Mouse (Mus musculus): ENCODE results near the gene Spryd3. TPM values are rescaled to one million over a fixed set of nuclear protein-coding genes. Genes with fewer than 3 reads are reported as not detected.

Spryd3 gene
- total and polyA plus RNA-seq, 3 experiments, result 29.3 to 35.4 TPM; not detected in 1

- Histone ChIP-seq H3K79me2 (ENCODE audit: control insufficient read depth, insufficient read depth, low read length, poor library complexity) (no peaks in the 10 kb centered on the region), H3K4me3 (ENCODE audit: control insufficient read depth in 1 of 2, insufficient read depth in 1 of 2, low read depth in 2 of 2, low read length in 2 of 2) (no peak overlapping the region), H3K4me1 (ENCODE audit: control insufficient read depth in 1 of 2, insufficient read depth in 2 of 2, low read length in 2 of 2) (no peaks in the 10 kb centered on the region), H3K36me3 (ENCODE audit: control insufficient read depth in 1 of 2, insufficient read depth in 2 of 2, low read length in 2 of 2) (peaks cover 0 to 3% of the 10 kb centered on the region in 2 experiments; a peak in 2 of 4 replicates), H3K9ac (ENCODE audit: control insufficient read depth, low read depth, low read length, poor library complexity, severe bottlenecking) (no peak overlapping the region), H3K9me3 (replicated peaks; ENCODE audit: insufficient read depth, low read length) (no peaks in the 10 kb centered on the region), H3K27ac (ENCODE audit: control insufficient read depth, low read depth, low read length) (no peak overlapping the region), H3K27me3 (ENCODE audit: control insufficient read depth in 1 of 2, insufficient read depth in 2 of 2, low read length in 2 of 2) (no peaks in the 10 kb centered on the region)
- TF ChIP-seq EP300 (IDR thresholded peaks at IDR 0.05; ENCODE audit: low read depth in 1 of 2, low read length in 2 of 2) (no peak), RCOR1 (IDR thresholded peaks at IDR 0.05; ENCODE audit: low read depth, low read length) (no peak), RAD21 (IDR thresholded peaks at IDR 0.05; ENCODE audit: low read depth, low read length) (no peak), UBTF (IDR thresholded peaks at IDR 0.05; ENCODE audit: borderline replicate concordance, insufficient read depth, low read depth, low read length) (no peak), MEF2A (IDR thresholded peaks at IDR 0.05; ENCODE audit: extremely low read depth, insufficient replicate concordance, low read depth, low read length, poor library complexity, severe bottlenecking) (no peak), USF1 (IDR thresholded peaks at IDR 0.05; ENCODE audit: low read depth, low read length) (no peak), TCF12 (IDR thresholded peaks at IDR 0.05; ENCODE audit: low read depth, low read length) (no peak), ELF1 (IDR thresholded peaks at IDR 0.05; ENCODE audit: low read depth, low read length) (no peak)
- DNase-seq (ENCODE audit: low read depth, low spot score), result no peak
These were observed 20.3 kb downstream of the Spryd3 start for GRCm38 (mm10) chr15:102115731-102116231.

- Histone ChIP-seq H3K9me3 (replicated peaks; ENCODE audit: insufficient read depth, low read length) (no peaks in the 10 kb centered on the region), H3K36me3 (ENCODE audit: control insufficient read depth in 1 of 2, insufficient read depth in 2 of 2, low read length in 2 of 2) (peaks cover 0 to 3% of the 10 kb centered on the region in 2 experiments; a peak in 2 of 4 replicates)
These were observed 21.3 kb downstream of the Spryd3 start for GRCm38 (mm10) chr15:102114651-102115260.

More at GRCm38 (mm10) chr15:102114651-102115260, 21.3 kb downstream of the Spryd3 start:
- TF ChIP-seq MAZ (IDR thresholded peaks at IDR 0.05; ENCODE audit: low read depth, low read length) (no peak), CHD2 (IDR thresholded peaks at IDR 0.05; ENCODE audit: low read length) (no peak), MYC (IDR thresholded peaks at IDR 0.05; ENCODE audit: low read depth, low read length) (no peak), HCFC1 (IDR thresholded peaks at IDR 0.05; ENCODE audit: low read depth, low read length) (no peak), RAD21 (IDR thresholded peaks at IDR 0.05; ENCODE audit: low read depth, low read length) (no peak), GATA1 (IDR thresholded peaks at IDR 0.05; ENCODE audit: low read depth, low read length) (no peak), POLR2A (IDR thresholded peaks at IDR 0.05; ENCODE audit: control insufficient read depth in 1 of 2, insufficient read depth in 1 of 2, low read depth in 1 of 2, low read length in 2 of 2, poor library complexity in 1 of 2) (no peak), SMC3 (IDR thresholded peaks at IDR 0.05; ENCODE audit: low read depth, low read length) (no peak), ELF1 (IDR thresholded peaks at IDR 0.05; ENCODE audit: low read depth, low read length) (no peak), MAFK (IDR thresholded peaks at IDR 0.05; ENCODE audit: borderline replicate concordance, low read depth, low read length) (no peak), USF2 (IDR thresholded peaks at IDR 0.05; ENCODE audit: borderline replicate concordance in 1 of 2, insufficient read depth in 1 of 2, low read depth in 1 of 2, low read length in 2 of 2) (no peak), GABPA (IDR thresholded peaks at IDR 0.05; ENCODE audit: low read depth, low read length) (no peak), TAL1 (IDR thresholded peaks at IDR 0.05; ENCODE audit: low read length) (no peak), ZNF384 (IDR thresholded peaks at IDR 0.05; ENCODE audit: low read depth, low read length) (no peak), UBTF (IDR thresholded peaks at IDR 0.05; ENCODE audit: borderline replicate concordance, insufficient read depth, low read depth, low read length) (no peak), MEF2A (IDR thresholded peaks at IDR 0.05; ENCODE audit: extremely low read depth, insufficient replicate concordance, low read depth, low read length, poor library complexity, severe bottlenecking) (no peak), MAX (IDR thresholded peaks at IDR 0.05; ENCODE audit: low read length) (no peak)
- H3K9ac ChIP-seq (ENCODE audit: control insufficient read depth, low read depth, low read length, poor library complexity, severe bottlenecking), result no peak overlapping the region
- no peaks in the 10 kb centered on the region for H3K79me2 ChIP-seq (ENCODE audit: control insufficient read depth, insufficient read depth, low read length, poor library complexity)
- no peaks in the 10 kb centered on the region for H3K4me1 ChIP-seq (ENCODE audit: control insufficient read depth in 1 of 2, insufficient read depth in 2 of 2, low read length in 2 of 2)
- H3K4me3 ChIP-seq (ENCODE audit: control insufficient read depth in 1 of 2, insufficient read depth in 1 of 2, low read depth in 2 of 2, low read length in 2 of 2), result no peak overlapping the region
- no peak for DNase-seq (ENCODE audit: low read depth, low spot score)
- no peak overlapping the region for H3K27ac ChIP-seq (ENCODE audit: control insufficient read depth, low read depth, low read length)
- no peaks in the 10 kb centered on the region for H3K27me3 ChIP-seq (ENCODE audit: control insufficient read depth in 1 of 2, insufficient read depth in 2 of 2, low read length in 2 of 2)
